Comparison of ENCODE assay signal across 23 mouse cellular contexts in genomic region chr6:53844626-53845025, GRCm38 (mm10).
"Had no signal": no experiment of that assay in that cellular context is flagged by ENCODE, and none has a peak within 500 bp of the region (broad histone marks: within the 10 kb centered on the region; RNA-seq: fewer than 3 reads in every experiment).

No protein-coding gene starts in this region.

- H3K9ac ChIP-seq: heart, embryonic 13.5 days; heart, embryonic 15.5 days; hindbrain, embryonic 13.5 days; hindbrain, embryonic 15.5 days; kidney, embryonic 15.5 days; limb, embryonic 12.5 days had no signal

- H3K27me3 ChIP-seq: heart, embryonic 13.5 days; heart, embryonic 15.5 days; hindbrain, embryonic 13.5 days; hindbrain, embryonic 15.5 days; kidney, embryonic 15.5 days; limb, embryonic 12.5 days had no signal

- H3K9me3 ChIP-seq: heart, embryonic 13.5 days; heart, embryonic 15.5 days; hindbrain, embryonic 13.5 days; hindbrain, embryonic 15.5 days; kidney, embryonic 15.5 days; limb, embryonic 10.5 days; limb, embryonic 12.5 days had no signal

- ATAC-seq: hindbrain, postnatal 0 days; intestine, embryonic 16.5 days had no signal

- H3K27ac ChIP-seq: heart, adult 2 months; heart, embryonic 13.5 days; heart, embryonic 15.5 days; hindbrain, embryonic 13.5 days; hindbrain, embryonic 15.5 days; hindbrain, postnatal 0 days; kidney, embryonic 15.5 days; kidney, postnatal 0 days; left cerebral cortex, adult 2 months; limb, embryonic 10.5 days; limb, embryonic 12.5 days had no signal

- DNase-seq: gastrocnemius, postnatal 14 days; gastrocnemius, postnatal 36 days; heart, adult 2 months; heart, postnatal 14 days; heart, postnatal 36 days; kidney, adult 11 months; kidney, adult 2 months; kidney, adult 9 months; kidney, postnatal 14 days; kidney, postnatal 36 days; liver had no signal

- H3K4me1 ChIP-seq: heart, embryonic 13.5 days; heart, embryonic 15.5 days; hindbrain, embryonic 13.5 days; hindbrain, embryonic 15.5 days; kidney, embryonic 15.5 days had no signal

- H3K4me2 ChIP-seq: heart, embryonic 11.5 days; heart, embryonic 13.5 days; heart, embryonic 15.5 days; hindbrain, embryonic 13.5 days; hindbrain, embryonic 15.5 days; kidney, embryonic 15.5 days; limb, embryonic 12.5 days had no signal

- H3K4me3 ChIP-seq: heart, adult 2 months; heart, embryonic 13.5 days; heart, embryonic 15.5 days; hindbrain, embryonic 13.5 days; hindbrain, embryonic 15.5 days; kidney, embryonic 15.5 days; left cerebral cortex, adult 2 months; limb, embryonic 10.5 days; limb, embryonic 12.5 days had no signal

- H3K36me3 ChIP-seq: heart, embryonic 13.5 days; heart, embryonic 15.5 days; hindbrain, embryonic 13.5 days; hindbrain, embryonic 15.5 days; kidney, embryonic 15.5 days; limb, embryonic 10.5 days; limb, embryonic 12.5 days had no signal
